Mouse (Mus musculus): ENCODE measurements around the gene Rassf2.

Gene Rassf2

GRCm38 (mm10) chr2:131954835-131955234 lies 75.2 kb downstream of the Rassf2 start:
- no peak for DNase-seq (ENCODE audit: low spot score)

GRCm38 (mm10) chr2:131953711-131954110 lies 76.3 kb downstream of the Rassf2 start:
- DNase-seq (ENCODE audit: low spot score): no peak

GRCm38 (mm10) chr2:131952961-131953538 lies 77.0 kb downstream of the Rassf2 start:
- peak; percentile 39 for DNase-seq (ENCODE audit: low spot score)

GRCm38 (mm10) chr2:131952456-131952855 lies 77.6 kb downstream of the Rassf2 start:
- DNase-seq (ENCODE audit: low spot score): no peak

GRCm38 (mm10) chr2:131950598-131951095 lies 79.4 kb downstream of the Rassf2 start, which contains the start of gene Prnd:
Prnd (plus strand) TSS chr2:131950861.
- no peak for DNase-seq (ENCODE audit: low spot score)

- DNase-seq (ENCODE audit: low spot score): peak; percentile 80
Observed at GRCm38 (mm10) chr2:131949767-131950597, 80.1 kb downstream of the Rassf2 start.

- DNase-seq (ENCODE audit: low spot score): no peak
Observed at GRCm38 (mm10) chr2:131948916-131949639, 81.0 kb downstream of the Rassf2 start.

- no peak for DNase-seq (ENCODE audit: low spot score)
Observed at GRCm38 (mm10) chr2:131948156-131948555, 81.9 kb downstream of the Rassf2 start.

GRCm38 (mm10) chr2:131946351-131946750 lies 83.7 kb downstream of the Rassf2 start:
- DNase-seq (ENCODE audit: low spot score): no peak

- no peak for DNase-seq (ENCODE audit: low spot score)
Observed at GRCm38 (mm10) chr2:131945765-131946164, 84.3 kb downstream of the Rassf2 start.

- no peak for DNase-seq (ENCODE audit: low spot score)
Observed at GRCm38 (mm10) chr2:131945225-131945624, 84.8 kb downstream of the Rassf2 start.

GRCm38 (mm10) chr2:131944370-131944769 lies 85.7 kb downstream of the Rassf2 start:
- DNase-seq (ENCODE audit: low spot score): no peak

GRCm38 (mm10) chr2:131941501-131941900 lies 88.6 kb downstream of the Rassf2 start:
- DNase-seq (ENCODE audit: low spot score): no peak

GRCm38 (mm10) chr2:131940506-131940905 lies 89.6 kb downstream of the Rassf2 start:
- no peak for DNase-seq (ENCODE audit: low spot score)
